In genomic region chr2:18772413-18772812, GRCm38 (mm10) we compare ENCODE assay signal across 17 mouse cellular contexts.
"Had no signal": no experiment of that assay in that cellular context is flagged by ENCODE, and none has a peak within 500 bp of the region (broad histone marks: within the 10 kb centered on the region; RNA-seq: fewer than 3 reads in every experiment).

No protein-coding gene starts in this region.

- H3K27me3 ChIP-seq: midbrain, embryonic 15.5 days; neural tube, embryonic 13.5 days had no signal

- DNase-seq: kidney, adult 2 months; kidney, postnatal 25 days; layer of hippocampus, adult 9-11 months; layer of hippocampus, postnatal 36 days; left cerebral cortex, postnatal 4 days; lung, adult 2 months; lung, postnatal 36 days; retina, postnatal 1 day; right cerebral cortex, postnatal 25 days; thymus, postnatal 4 days had no signal

- H3K27ac ChIP-seq: limb, embryonic 13.5 days; liver, embryonic 15.5 days; midbrain, embryonic 15.5 days; neural tube, embryonic 13.5 days had no signal

- H3K9me3 ChIP-seq: liver, embryonic 15.5 days; megakaryocyte, embryonic 14.5 days; midbrain, embryonic 15.5 days; neural tube, embryonic 13.5 days had no signal

- H3K4me1 ChIP-seq: limb, embryonic 13.5 days; liver, embryonic 15.5 days; megakaryocyte, embryonic 14.5 days; midbrain, embryonic 15.5 days; neural tube, embryonic 13.5 days had no signal

- ATAC-seq: lung, postnatal 0 days; midbrain, embryonic 15.5 days had no signal

- H3K4me3 ChIP-seq: limb, embryonic 13.5 days; liver, embryonic 15.5 days; megakaryocyte, embryonic 14.5 days; midbrain, embryonic 15.5 days; neural tube, embryonic 13.5 days had no signal

- H3K4me2 ChIP-seq: limb, embryonic 13.5 days; liver, embryonic 15.5 days; midbrain, embryonic 11.5 days; midbrain, embryonic 15.5 days; neural tube, embryonic 13.5 days had no signal

- H3K36me3 ChIP-seq: limb, embryonic 13.5 days; liver, embryonic 15.5 days; midbrain, embryonic 15.5 days; neural tube, embryonic 13.5 days had no signal

- H3K9ac ChIP-seq: limb, embryonic 13.5 days; liver, embryonic 15.5 days; midbrain, embryonic 15.5 days; neural tube, embryonic 13.5 days had no signal
